Mouse (Mus musculus) gastrocnemius, postnatal 4 days (tissue): ENCODE results near the gene Naaladl2. TPM values are rescaled to one million over a fixed set of nuclear protein-coding genes. Genes with fewer than 3 reads are reported as not detected.
"Not testable (repeated sequence)": the region's sequence is repeated elsewhere in the genome, so short reads cannot be mapped to it uniquely, and the experiment has no call there.

ENCODE experiments used
- DNase-seq, 2 experiments: peaks; one replicate each; pipeline ENCODE4 v3.0.0; 2021 to 2022; ENCODE audit warnings: low spot score in 2 of 2, mixed read lengths in 2 of 2
- long read RNA-seq, 2 experiments: library from polyadenylated mRNA; stranded (forward); transcript quantifications; one replicate each; pipeline ENCODE4 v2.0.0; 2021
- total RNA-seq, 2 experiments: library from RNA; stranded (reverse); gene quantifications; 2 replicates each; pipeline ENCODE4 v1.2.3; 2021

Gene Naaladl2
- total RNA-seq, result 1 to 10 TPM; 3.9 to 4.8 TPM
- long read RNA-seq, experiment 1, partial matches to known transcripts, result 2 of 2 reads
- long read RNA-seq, experiment 1, other reads (novel, unspliced or antisense), result 0 of 2 reads
- long read RNA-seq, experiment 2, result 0 reads

GRCm38 (mm10) chr3:25143555-25144311, at the start of gene Naaladl2:
Naaladl2 (minus strand) TSS chr3:25144261.
- DNase-seq, result peak; percentile 63 to 70

- DNase-seq, result no peak
Measured at GRCm38 (mm10) chr3:25151721-25152120, 7.7 kb upstream of the Naaladl2 start.

GRCm38 (mm10) chr3:25147271-25147670, 3.2 kb upstream of the Naaladl2 start:
- DNase-seq, result no peak

- peak in 1 of 2 experiments; percentile 10 for DNase-seq
Measured at GRCm38 (mm10) chr3:25144961-25145697, 1.1 kb upstream of the Naaladl2 start.

- no peak for DNase-seq
Measured at GRCm38 (mm10) chr3:25143111-25143510, 950 bp downstream of the Naaladl2 start.

GRCm38 (mm10) chr3:25131848-25132247, 12.2 kb downstream of the Naaladl2 start:
- DNase-seq, result no peak

- no peak for DNase-seq
Measured at GRCm38 (mm10) chr3:25127864-25128263, 16.2 kb downstream of the Naaladl2 start.

- DNase-seq, result no peak
Measured at GRCm38 (mm10) chr3:25124919-25125846, 18.9 kb downstream of the Naaladl2 start.

- no peak for DNase-seq
Measured at GRCm38 (mm10) chr3:25113107-25113506, 31.0 kb downstream of the Naaladl2 start.

- DNase-seq, result peak; percentile 29 to 71
Measured at GRCm38 (mm10) chr3:25108997-25109396, 35.1 kb downstream of the Naaladl2 start.

GRCm38 (mm10) chr3:25092986-25093385, 51.1 kb downstream of the Naaladl2 start:
- DNase-seq, result no peak

GRCm38 (mm10) chr3:25075785-25076184, 68.3 kb downstream of the Naaladl2 start:
- DNase-seq, result no peak

GRCm38 (mm10) chr3:25074266-25074665, 69.8 kb downstream of the Naaladl2 start:
- DNase-seq, result no peak

- DNase-seq, result no peak
Measured at GRCm38 (mm10) chr3:25073821-25074220, 70.2 kb downstream of the Naaladl2 start.

- no peak for DNase-seq
Measured at GRCm38 (mm10) chr3:25063217-25063616, 80.8 kb downstream of the Naaladl2 start.

- no peak for DNase-seq
Measured at GRCm38 (mm10) chr3:25052975-25053374, 91.1 kb downstream of the Naaladl2 start.

GRCm38 (mm10) chr3:25019972-25020371, 124.1 kb downstream of the Naaladl2 start:
- no peak for DNase-seq

GRCm38 (mm10) chr3:25010751-25011150, 133.3 kb downstream of the Naaladl2 start:
- no peak for DNase-seq

- not testable (repeated sequence) for DNase-seq
Measured at GRCm38 (mm10) chr3:25006802-25007201, 137.3 kb downstream of the Naaladl2 start.

- no peak for DNase-seq
Measured at GRCm38 (mm10) chr3:24992577-24992976, 151.5 kb downstream of the Naaladl2 start.

GRCm38 (mm10) chr3:24992078-24992477, 152.0 kb downstream of the Naaladl2 start:
- no peak for DNase-seq
